Mouse (Mus musculus) intestine, embryonic 14.5 days (tissue): Measurements from ENCODE around the gene Clca3b. TPM values are rescaled to one million over a fixed set of nuclear protein-coding genes. Genes with fewer than 3 reads are reported as not detected.
"Not testable (repeated sequence)": the region's sequence is repeated elsewhere in the genome, so short reads cannot be mapped to it uniquely, and the experiment has no call there.

ENCODE experiments used
- ATAC-seq: fragments of 200-750 bp; cut with Nextera tagmentation; replicated peaks from 2 replicates; pipeline ENCODE4 v1.8.0; 2017; ENCODE audit warnings: low read depth, moderate number of reproducible peaks, moderate TSS enrichment, moderate library complexity; ENCODE audit not compliant: low FRiP score, low TSS enrichment
- DNase-seq: peaks from one replicate; pipeline ENCODE4 v3.0.0-alpha.2; 2018; ENCODE audit warnings: low spot score
- H3K27ac ChIP-seq: fragments of 300-500 bp; sonication (generic); 2 replicates; pipeline ENCODE4 v1.5.1; 2014; ENCODE audit warnings: low read depth, mild to moderate bottlenecking, control low read depth
- H3K27me3 ChIP-seq: fragments of 300-500 bp; sonication (generic); replicated peaks from 2 replicates; pipeline ENCODE4 v1.6.1; 2014; ENCODE audit warnings: low read length, control low read depth; ENCODE audit not compliant: control insufficient read depth, insufficient read depth
- H3K36me3 ChIP-seq: fragments of 300-500 bp; sonication (generic); 2 replicates; pipeline ENCODE4 v1.6.1; 2014; ENCODE audit warnings: low read length, control low read depth; ENCODE audit not compliant: control insufficient read depth, insufficient read depth
- H3K4me1 ChIP-seq: fragments of 300-500 bp; sonication (generic); replicated peaks from 2 replicates; pipeline ENCODE4 v1.6.1; 2014; ENCODE audit warnings: low read length, control low read depth, mixed read lengths; ENCODE audit not compliant: control insufficient read depth, insufficient read depth
- H3K4me2 ChIP-seq: fragments of 300-500 bp; sonication (generic); 2 replicates; pipeline ENCODE4 v1.6.1; 2014; ENCODE audit warnings: low read length
- H3K4me3 ChIP-seq: fragments of 300-500 bp; sonication (generic); 2 replicates; pipeline ENCODE4 v1.5.1; 2014; ENCODE audit warnings: low read depth, low read length, control low read depth, mixed read lengths
- H3K9ac ChIP-seq: fragments of 300-500 bp; sonication (generic); 2 replicates; pipeline ENCODE4 v1.6.1; 2014; ENCODE audit warnings: mild to moderate bottlenecking, low read length
- H3K9me3 ChIP-seq: fragments of 300-500 bp; sonication (generic); 2 replicates; pipeline ENCODE4 v1.6.1; 2016; ENCODE audit warnings: low read length, control low read depth; ENCODE audit not compliant: control insufficient read depth
- WGBS: fragments of 180-500 bp; shearing (Covaris S2); extraction: QIAGEN DNeasy Blood & Tissue Kit; methylation state at CpG from one replicate; pipeline ENCODE4 v1.1.7; 2014; 5-methylcytosine and 5-hydroxymethylcytosine counted together
- polyA plus RNA-seq: library from polyadenylated mRNA; unstranded; fragments of >200 nt; fragmentation: Nextera tagmentation; extraction: Ambion mirVana; gene quantifications from 2 replicates; pipeline ENCODE4 v1.2.1, GENCODE M21; 2014

The Clca3b gene
- polyA plus RNA-seq, 1 experiment from 2014 or later, result 4.9 TPM

GRCm38 (mm10) chr3:144820632-144821031 lies 28.5 kb downstream of the Clca3b start:
- H3K4me2 ChIP-seq, result no peak overlapping the region

GRCm38 (mm10) chr3:144819219-144819618 lies 29.9 kb downstream of the Clca3b start, which contains the start of gene Clca3a2:
Gene Clca3a2, minus strand, starts transcription at chr3:144819494.
- not testable (repeated sequence) for H3K4me1 ChIP-seq, DNase-seq, H3K27me3 ChIP-seq, H3K4me2 ChIP-seq, H3K27ac ChIP-seq, H3K9me3 ChIP-seq, H3K9ac ChIP-seq, H3K36me3 ChIP-seq, H3K4me3 ChIP-seq
- whole genome bisulfite sequencing, result 67% methylated on average over 6 of the region's 6 CpGs
- 0 out of 2 replicates have a peak, but pooled peaks have one; percentile 36 for ATAC-seq

More at GRCm38 (mm10) chr3:144820632-144821031, 28.5 kb downstream of the Clca3b start:
- Histone ChIP-seq H3K36me3 (no peaks in the 10 kb centered on the region), H3K9ac (no peak overlapping the region), H3K27me3 (no peaks in the 10 kb centered on the region), H3K4me1 (no peaks in the 10 kb centered on the region), H3K27ac (no peak overlapping the region), H3K9me3 (no peaks in the 10 kb centered on the region), H3K4me3 (no peak overlapping the region)
- ATAC-seq (no peak), DNase-seq (no peak)
- WGBS, result 44% methylated on average over 1 of the region's 1 CpGs

- not testable (repeated sequence) for H3K4me3 ChIP-seq, H3K4me2 ChIP-seq, H3K36me3 ChIP-seq, H3K9me3 ChIP-seq, H3K4me1 ChIP-seq, ATAC-seq, H3K27ac ChIP-seq, H3K9ac ChIP-seq, H3K27me3 ChIP-seq, DNase-seq
- WGBS, result 84% methylated on average over 6 of the region's 6 CpGs
Measured at GRCm38 (mm10) chr3:144813336-144813735, 35.8 kb downstream of the Clca3b start.

- WGBS, result 38% methylated on average over 3 of the region's 3 CpGs
- Histone ChIP-seq H3K4me2 (no peak overlapping the region), H3K9me3 (no peaks in the 10 kb centered on the region), H3K4me3 (no peak overlapping the region), H3K36me3 (no peaks in the 10 kb centered on the region), H3K4me1 (no peaks in the 10 kb centered on the region), H3K27ac (no peak overlapping the region), H3K9ac (no peak overlapping the region), H3K27me3 (no peaks in the 10 kb centered on the region)
- DNase-seq (no peak), ATAC-seq (no peak)
Measured at GRCm38 (mm10) chr3:144811821-144812220, 37.3 kb downstream of the Clca3b start.

GRCm38 (mm10) chr3:144808153-144808925 lies 40.8 kb downstream of the Clca3b start:
- H3K9me3 ChIP-seq, H3K27ac ChIP-seq, H3K4me3 ChIP-seq, H3K36me3 ChIP-seq, H3K9ac ChIP-seq, DNase-seq, H3K4me1 ChIP-seq, H3K4me2 ChIP-seq, ATAC-seq, H3K27me3 ChIP-seq: not testable (repeated sequence)
- 73% methylated on average over 15 of the region's 17 CpGs for WGBS

GRCm38 (mm10) chr3:144806626-144807025 lies 42.5 kb downstream of the Clca3b start:
- H3K9ac ChIP-seq, H3K36me3 ChIP-seq, DNase-seq, H3K4me2 ChIP-seq, H3K27ac ChIP-seq, ATAC-seq, H3K4me3 ChIP-seq, H3K4me1 ChIP-seq, H3K9me3 ChIP-seq, H3K27me3 ChIP-seq: not testable (repeated sequence)
- 64% methylated on average over 2 of the region's 2 CpGs for WGBS

- no peak for ATAC-seq
- no peak overlapping the region for H3K4me3 ChIP-seq
- no peak overlapping the region for H3K27ac ChIP-seq
- H3K36me3 ChIP-seq, result no peaks in the 10 kb centered on the region
- no peak overlapping the region for H3K9ac ChIP-seq
- no peaks in the 10 kb centered on the region for H3K4me1 ChIP-seq
- H3K9me3 ChIP-seq, result no peaks in the 10 kb centered on the region
- no peak overlapping the region for H3K4me2 ChIP-seq
- H3K27me3 ChIP-seq, result no peaks in the 10 kb centered on the region
- WGBS, result 35% methylated on average over 8 of the region's 8 CpGs
- DNase-seq, result peak; percentile 72
Measured at GRCm38 (mm10) chr3:144801861-144802260, 47.3 kb downstream of the Clca3b start.

GRCm38 (mm10) chr3:144785181-144786148 lies 63.7 kb downstream of the Clca3b start:
- no peak overlapping the region for H3K4me3 ChIP-seq
- WGBS, result 69% methylated on average over 11 of the region's 11 CpGs
- DNase-seq, result no peak

More at GRCm38 (mm10) chr3:144785181-144786148, 63.7 kb downstream of the Clca3b start:
- H3K27me3 ChIP-seq, result no peaks in the 10 kb centered on the region
- no peaks in the 10 kb centered on the region for H3K9me3 ChIP-seq
- H3K4me2 ChIP-seq, result no peak overlapping the region
- no peak overlapping the region for H3K9ac ChIP-seq
- no peaks in the 10 kb centered on the region for H3K4me1 ChIP-seq
- no peak overlapping the region for H3K27ac ChIP-seq
- ATAC-seq, result no peak
- no peaks in the 10 kb centered on the region for H3K36me3 ChIP-seq
